Mouse (Mus musculus) hindbrain, embryonic 16.5 days (tissue): ENCODE data around the gene Rasal3. TPM values are rescaled to one million over a fixed set of nuclear protein-coding genes. Genes with fewer than 3 reads are reported as not detected.

Experiments
- ATAC-seq: fragments of 200-750 bp; cut with Nextera tagmentation; 2 replicates; pipeline ENCODE4 v1.8.0; 2017; ENCODE audit warnings: moderate TSS enrichment, moderate library complexity
- H3K27ac ChIP-seq: fragments of 300-500 bp; sonication (generic); 2 replicates; pipeline ENCODE4 v1.5.1; 2014; ENCODE audit warnings: low read depth, mild to moderate bottlenecking, control low read depth, low read length, moderate library complexity
- H3K27me3 ChIP-seq: fragments of 300-500 bp; sonication (generic); replicated peaks from 2 replicates; pipeline ENCODE4 v1.6.1; 2014; ENCODE audit warnings: low read length; ENCODE audit not compliant: control insufficient read depth, insufficient read depth
- H3K36me3 ChIP-seq: fragments of 300-500 bp; sonication (generic); 2 replicates; pipeline ENCODE4 v1.6.1; 2014; ENCODE audit warnings: mild to moderate bottlenecking, low read length, moderate library complexity, mixed read lengths; ENCODE audit not compliant: control insufficient read depth, insufficient read depth
- H3K4me1 ChIP-seq: fragments of 300-500 bp; sonication (generic); 2 replicates; pipeline ENCODE4 v1.6.1; 2014; ENCODE audit warnings: low read depth, low read length; ENCODE audit not compliant: control insufficient read depth, insufficient read depth
- H3K4me2 ChIP-seq: fragments of 300-500 bp; sonication (generic); 2 replicates; pipeline ENCODE4 v1.6.1; 2014; ENCODE audit warnings: mild to moderate bottlenecking, low read length, control low read depth, moderate library complexity
- H3K4me3 ChIP-seq: fragments of 300-500 bp; sonication (generic); 2 replicates; pipeline ENCODE4 v1.5.1; 2014; ENCODE audit warnings: mild to moderate bottlenecking, low read length, control low read depth, moderate library complexity
- H3K9ac ChIP-seq: fragments of 300-500 bp; sonication (generic); 2 replicates; pipeline ENCODE4 v1.6.1; 2014; ENCODE audit warnings: low read depth, mild to moderate bottlenecking, control low read depth, low read length, moderate library complexity
- H3K9me3 ChIP-seq: fragments of 300-500 bp; sonication (generic); 2 replicates; pipeline ENCODE4 v1.6.1; 2014; ENCODE audit warnings: mild to moderate bottlenecking, low read length, moderate library complexity; ENCODE audit not compliant: control insufficient read depth
- WGBS: fragments of 180-500 bp; shearing (Covaris S2); extraction: QIAGEN DNeasy Blood & Tissue Kit; methylation state at CpG from one replicate; pipeline ENCODE4 v1.1.7; 2014; 5-methylcytosine and 5-hydroxymethylcytosine counted together
- polyA plus RNA-seq: library from polyadenylated mRNA; unstranded; fragments of >200 nt; fragmentation: Nextera tagmentation; extraction: Ambion mirVana; gene quantifications from 2 replicates; pipeline ENCODE4 v1.2.1, GENCODE M21; 2015

The Rasal3 gene
- polyA plus RNA-seq, 1 experiment from 2014 or later, result 0.98 TPM

GRCm38 (mm10) chr17:32402011-32402778, 1.2 kb downstream of the Rasal3 start:
- ATAC-seq, result no peak
- peaks cover 18% of the 10 kb centered on the region for H3K27me3 ChIP-seq
- H3K27ac ChIP-seq, result no peak overlapping the region

DNA sequence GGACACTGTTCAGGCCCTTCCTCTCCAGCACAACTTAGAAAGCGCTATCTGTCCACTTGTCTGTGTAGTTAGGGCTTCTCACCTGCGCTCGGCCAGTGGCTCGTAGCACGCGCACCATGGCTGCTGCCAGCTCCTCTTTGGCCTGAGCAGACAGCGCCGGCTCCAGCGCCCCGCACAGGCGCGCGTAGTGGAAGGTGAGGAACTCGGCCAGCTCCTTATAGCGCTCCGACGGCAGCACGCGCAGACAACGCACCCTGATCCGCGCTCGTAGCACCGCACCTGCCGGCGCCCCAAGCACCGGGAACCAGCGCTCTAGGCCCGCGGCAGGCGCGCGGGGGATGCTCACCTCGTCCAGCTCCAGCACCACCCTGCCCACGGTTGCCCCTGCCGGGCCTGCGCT, 7.1 kb downstream of the Rasal3 start:
- WGBS, result 3% methylated on average over 34 of the region's 37 CpGs
- no peak overlapping the region for H3K9ac ChIP-seq
- no peaks in the 10 kb centered on the region for H3K36me3 ChIP-seq
- no peak overlapping the region for H3K27ac ChIP-seq
- H3K9me3 ChIP-seq, result no peaks in the 10 kb centered on the region
- peaks cover 68% of the 10 kb centered on the region for H3K27me3 ChIP-seq
- ATAC-seq, result 0 out of 2 replicates have a peak, but pooled peaks have one; percentile 37
- peak overlapping the region; percentile 32 for H3K4me3 ChIP-seq
- peaks cover 5% of the 10 kb centered on the region; the same call in 1 of the 2 replicates for H3K4me1 ChIP-seq
- peak overlapping the region; percentile 48 for H3K4me2 ChIP-seq

More at GRCm38 (mm10) chr17:32402011-32402778, 1.2 kb downstream of the Rasal3 start:
- no peak overlapping the region for H3K4me3 ChIP-seq
- no peaks in the 10 kb centered on the region for H3K9me3 ChIP-seq
- H3K4me1 ChIP-seq, result no peaks in the 10 kb centered on the region
- no peak overlapping the region for H3K9ac ChIP-seq
- 81% methylated on average over 9 of the region's 9 CpGs for WGBS
- H3K4me2 ChIP-seq, result no peak overlapping the region
- H3K36me3 ChIP-seq, result no peaks in the 10 kb centered on the region

- Histone ChIP-seq H3K36me3 (no peaks in the 10 kb centered on the region), H3K4me3 (no peak overlapping the region), H3K4me1 (peaks cover 5% of the 10 kb centered on the region; the same call in 1 of the 2 replicates), H3K9ac (no peak overlapping the region), H3K4me2 (no peak overlapping the region), H3K27me3 (peaks cover 65% of the 10 kb centered on the region), H3K9me3 (no peaks in the 10 kb centered on the region), H3K27ac (no peak overlapping the region)
- 79% methylated on average over 10 of the region's 10 CpGs for WGBS
- no peak for ATAC-seq
These were observed 9.4 kb downstream of the Rasal3 start for GRCm38 (mm10) chr17:32393944-32394343.

DNA sequence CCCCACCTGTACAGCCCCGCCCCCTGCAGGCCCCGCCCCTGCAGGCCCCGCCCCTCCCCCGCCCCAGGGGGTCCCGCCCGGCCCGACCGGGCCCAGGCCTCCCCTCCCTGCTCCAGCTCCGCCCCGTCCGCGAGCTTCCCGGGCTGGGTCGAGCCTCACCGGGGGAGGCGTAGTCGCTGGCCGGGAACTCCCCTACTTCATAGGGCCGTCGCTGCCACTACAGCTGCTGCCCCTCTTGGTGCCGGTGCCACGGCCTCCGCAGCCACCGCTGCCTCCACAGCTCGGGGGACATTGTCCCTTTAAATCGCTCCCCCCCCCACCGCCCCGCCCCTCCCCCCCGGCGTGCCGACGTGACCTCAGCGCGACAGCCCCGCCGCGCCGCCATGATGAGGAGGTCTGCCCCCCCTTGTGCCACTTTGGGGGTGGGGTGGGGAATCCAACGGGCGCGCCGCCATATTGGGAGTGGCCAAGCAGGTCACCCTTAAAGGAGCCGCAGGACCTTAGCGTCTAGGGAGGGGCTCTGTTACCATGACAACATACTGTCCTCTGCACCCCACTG, 14.2 kb downstream of the Rasal3 start, which contains the start of gene Wiz:
TSS of gene Wiz (minus strand) at position 339 of the 559 bp plus-strand sequence.
- WGBS, result 2% methylated on average over 20 of the region's 44 CpGs
- Histone ChIP-seq H3K27me3 (peaks cover 22% of the 10 kb centered on the region), H3K36me3 (peaks cover 7% of the 10 kb centered on the region), H3K4me1 (peaks cover 11% of the 10 kb centered on the region), H3K27ac (peak within 1 kb of the TSS; percentile 81), H3K9ac (peak within 1 kb of the TSS; percentile 93), H3K9me3 (no peaks in the 10 kb centered on the region), H3K4me3 (peak within 1 kb of the TSS; percentile 74), H3K4me2 (peak within 1 kb of the TSS; percentile 81)
- peak; percentile 89 for ATAC-seq

DNA sequence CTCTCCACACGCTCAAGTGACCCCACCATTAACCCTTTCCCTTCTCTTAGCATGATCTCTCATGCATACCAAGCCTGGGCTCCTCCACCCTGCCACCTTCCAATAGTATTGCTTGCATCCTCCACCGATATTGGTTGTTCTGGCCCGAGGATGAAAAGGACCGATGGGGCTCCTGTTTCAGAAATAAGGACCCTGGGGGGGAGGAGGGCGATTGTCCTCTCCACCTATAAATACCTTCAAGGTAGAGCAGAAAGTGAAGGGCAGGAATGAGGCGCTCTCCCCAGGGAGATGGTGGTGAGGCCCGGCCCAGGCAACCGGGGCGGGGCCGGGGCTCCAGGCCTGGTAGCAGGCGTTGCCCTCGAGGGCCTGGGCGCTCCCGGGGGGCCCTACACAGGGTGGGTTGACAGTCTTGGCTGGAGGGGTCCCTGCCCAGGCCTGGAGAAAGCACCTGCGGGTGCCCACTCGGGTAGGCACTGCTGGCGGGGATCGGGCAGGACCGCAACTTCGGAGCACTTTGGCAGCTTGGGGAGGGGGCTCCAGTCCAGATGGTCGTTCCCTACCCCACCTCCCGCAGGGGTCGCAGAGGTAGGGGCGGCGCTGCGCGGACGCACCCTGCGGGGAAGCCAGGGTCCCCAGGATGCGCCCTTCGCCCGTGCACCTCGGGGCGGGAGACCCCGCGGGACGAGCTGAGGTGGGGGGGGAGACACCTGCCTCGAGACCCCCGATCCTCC, 14.8 kb downstream of the Rasal3 start:
- peak overlapping the region; percentile 93 for H3K9ac ChIP-seq
- H3K4me1 ChIP-seq, result peaks cover 11% of the 10 kb centered on the region
- H3K4me2 ChIP-seq, result peak overlapping the region; percentile 81
- WGBS, result 2% methylated on average over 24 of the region's 39 CpGs
- no peaks in the 10 kb centered on the region for H3K9me3 ChIP-seq
- peak overlapping the region; percentile 81 for H3K27ac ChIP-seq
- peaks cover 13% of the 10 kb centered on the region for H3K36me3 ChIP-seq
- peak overlapping the region; percentile 74 for H3K4me3 ChIP-seq
- ATAC-seq, result peak; percentile 55
- peaks cover 18% of the 10 kb centered on the region for H3K27me3 ChIP-seq

GRCm38 (mm10) chr17:32387986-32388369, 15.4 kb downstream of the Rasal3 start:
- H3K27me3 ChIP-seq, result peaks cover 13% of the 10 kb centered on the region
- no peaks in the 10 kb centered on the region for H3K9me3 ChIP-seq
- ATAC-seq, result no peak
- H3K9ac ChIP-seq, result peak overlapping the region; percentile 93
- peak overlapping the region; percentile 81; the same call in 1 of the 2 replicates for H3K27ac ChIP-seq
- peak overlapping the region; percentile 81 for H3K4me2 ChIP-seq
- peaks cover 17% of the 10 kb centered on the region for H3K36me3 ChIP-seq
- peak overlapping the region; percentile 74 for H3K4me3 ChIP-seq
- H3K4me1 ChIP-seq, result peaks cover 11% of the 10 kb centered on the region
- 41% methylated on average over 7 of the region's 7 CpGs for WGBS

DNA sequence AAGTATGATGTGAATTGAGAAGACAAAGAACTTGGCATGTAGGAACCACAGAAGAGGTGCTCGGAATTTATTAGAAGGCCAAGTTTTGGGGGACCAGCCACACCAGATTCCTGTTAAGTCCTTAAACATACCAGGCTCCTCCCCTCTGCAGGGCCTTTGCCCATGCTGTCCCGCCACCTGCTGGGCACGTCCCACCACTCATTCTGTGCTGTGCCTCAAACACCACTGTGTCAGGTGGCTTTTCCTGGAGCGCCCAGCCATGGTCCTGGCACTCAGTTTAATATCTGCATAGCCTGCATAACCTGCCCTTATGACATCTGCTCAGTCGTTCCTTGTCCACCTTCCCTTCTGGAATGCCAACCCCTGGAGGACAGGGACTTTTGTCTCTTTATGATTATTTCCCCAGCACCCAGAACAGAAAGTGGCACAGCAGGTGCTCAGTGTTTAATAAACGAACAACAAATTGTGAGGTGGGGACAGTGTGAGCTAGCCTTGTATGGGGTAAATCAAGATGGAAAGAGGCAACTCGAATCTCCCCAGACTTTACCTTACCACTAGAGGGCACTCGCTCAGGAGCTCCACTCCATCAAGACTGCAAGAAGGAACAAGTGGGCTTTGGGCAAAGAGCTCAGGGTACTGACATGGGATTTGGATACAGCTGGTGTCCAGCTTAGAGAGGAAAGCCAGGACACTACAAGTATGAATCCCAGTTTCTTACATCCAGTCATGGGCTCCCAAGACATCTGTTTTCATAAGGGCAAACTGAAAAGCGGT, 16.5 kb downstream of the Rasal3 start:
- Histone ChIP-seq H3K27ac (no peak overlapping the region), H3K4me1 (peaks cover 11% of the 10 kb centered on the region), H3K27me3 (peaks cover 7% of the 10 kb centered on the region), H3K4me3 (no peak overlapping the region), H3K4me2 (no peak overlapping the region), H3K9me3 (no peaks in the 10 kb centered on the region), H3K36me3 (peaks cover 17% of the 10 kb centered on the region), H3K9ac (no peak overlapping the region)
- WGBS, result 75% methylated on average over 9 of the region's 9 CpGs
- no peak for ATAC-seq

GRCm38 (mm10) chr17:32383661-32384060, 19.7 kb downstream of the Rasal3 start:
- H3K36me3 ChIP-seq, result peaks cover 23% of the 10 kb centered on the region
- 72% methylated on average over 5 of the region's 5 CpGs for WGBS
- H3K4me3 ChIP-seq, result no peak overlapping the region
- no peak overlapping the region for H3K27ac ChIP-seq
- H3K4me2 ChIP-seq, result no peak overlapping the region
- no peaks in the 10 kb centered on the region for H3K27me3 ChIP-seq
- no peak overlapping the region for H3K9ac ChIP-seq
- H3K4me1 ChIP-seq, result peaks cover 11% of the 10 kb centered on the region
- no peak for ATAC-seq
- H3K9me3 ChIP-seq, result no peaks in the 10 kb centered on the region
